ENCODE assay signal across 22 mouse cellular contexts in genomic region chr15:83601185-83601584, GRCm38 (mm10). TPM values are rescaled to one million over a fixed set of nuclear protein-coding genes. Genes with fewer than 3 reads are reported as not detected.
DNase-seq lines count a peak whose midpoint lies in the region; ATAC-seq and TF ChIP-seq lines count a peak whose summit lies in the region.
"Had no signal": no experiment of that assay in that cellular context is flagged by ENCODE, and none has a peak within 500 bp of the region (broad histone marks: within the 10 kb centered on the region; RNA-seq: fewer than 3 reads in every experiment).

No protein-coding gene starts in this region.

- H3K4me1 ChIP-seq in spleen, adult 2 months (ENCODE audit: control insufficient read depth, insufficient read depth, insufficient read length) = peaks cover 25% of the 10 kb centered on the region; the same call in 1 of the 2 replicates
- peaks cover 14 to 22% of the 10 kb centered on the region in 2 experiments for H3K4me1 ChIP-seq in liver, embryonic 14.5 days (replicated peaks; ENCODE audit: control insufficient read depth in 2 of 2, insufficient read depth in 2 of 2, low read length in 1 of 2)
- H3K4me1 ChIP-seq in forebrain, embryonic 10.5 days = no peaks in the 10 kb centered on the region; the same call in 1 of the 2 replicates
- peaks cover 5% of the 10 kb centered on the region; the same call in 1 of the 2 replicates for H3K4me1 ChIP-seq in kidney, embryonic 14.5 days (ENCODE audit: control insufficient read depth, insufficient read depth, low read length)
- H3K4me1 ChIP-seq: forebrain, embryonic 15.5 days; hindbrain, embryonic 13.5 days had no signal

- peak; percentile 34; the same call in 1 of the 2 replicates for ATAC-seq in liver, embryonic 14.5 days (ENCODE audit: insufficient read depth)
- ATAC-seq in kidney, embryonic 14.5 days (ENCODE audit: low FRiP score, low TSS enrichment) = no peak
- ATAC-seq: forebrain, embryonic 15.5 days; lung, postnatal 0 days had no signal

- H3K36me3 ChIP-seq in spleen, adult 2 months (ENCODE audit: control insufficient read depth, insufficient read depth, low read length) = no peaks in the 10 kb centered on the region
- no peaks in the 10 kb centered on the region for H3K36me3 ChIP-seq in liver, embryonic 14.5 days (replicated peaks; ENCODE audit: control insufficient read depth, insufficient read depth, low read depth)
- H3K36me3 ChIP-seq in forebrain, embryonic 10.5 days (replicated peaks) = peaks cover 18% of the 10 kb centered on the region
- no peaks in the 10 kb centered on the region for H3K36me3 ChIP-seq in kidney, embryonic 14.5 days (ENCODE audit: control insufficient read depth, insufficient read depth, low read length)
- H3K36me3 ChIP-seq: forebrain, embryonic 15.5 days; hindbrain, embryonic 13.5 days had no signal

- peak overlapping the region; percentile 17 for H3K27ac ChIP-seq in spleen, adult 2 months (ENCODE audit: insufficient read depth, low read length)
- H3K27ac ChIP-seq in liver, embryonic 14.5 days = no peak overlapping the region; the same call in 1 of the 2 replicates
- H3K27ac ChIP-seq in forebrain, embryonic 10.5 days = no peak overlapping the region
- H3K27ac ChIP-seq in kidney, embryonic 14.5 days (ENCODE audit: low read depth, low read length) = no peak overlapping the region
- H3K27ac ChIP-seq: embryonic facial prominence, embryonic 12.5 days; forebrain, embryonic 15.5 days; hindbrain, embryonic 13.5 days; left cerebral cortex, adult 2 months; stomach, postnatal 0 days had no signal

- no peaks in the 10 kb centered on the region for H3K9me3 ChIP-seq in liver, embryonic 14.5 days (ENCODE audit: control insufficient read depth, low read length)
- no peaks in the 10 kb centered on the region for H3K9me3 ChIP-seq in forebrain, embryonic 10.5 days
- H3K9me3 ChIP-seq in kidney, embryonic 14.5 days (ENCODE audit: control insufficient read depth, low read length) = no peaks in the 10 kb centered on the region
- H3K9me3 ChIP-seq: embryonic facial prominence, embryonic 12.5 days; forebrain, embryonic 15.5 days; hindbrain, embryonic 13.5 days had no signal

- peak; percentile 48 for TF ChIP-seq EP300 in liver, embryonic 14.5 days (IDR thresholded peaks at IDR 0.05; ENCODE audit: low read depth)

- no peak overlapping the region for H3K4me2 ChIP-seq in liver, embryonic 14.5 days (ENCODE audit: low read depth)
- no peak overlapping the region for H3K4me2 ChIP-seq in kidney, embryonic 14.5 days (replicated peaks; ENCODE audit: low read depth, low read length)
- H3K4me2 ChIP-seq: embryonic facial prominence, embryonic 12.5 days; forebrain, embryonic 15.5 days; hindbrain, embryonic 13.5 days had no signal

- DNase-seq in spleen, adult 2 months (ENCODE audit: low read depth in 1 of 2, low spot score in 2 of 2) = no peak
- DNase-seq in spleen, adult 18-20 months = no peak
- no peak for DNase-seq in liver, embryonic 14.5 days (ENCODE audit: low read depth in 3 of 3, low spot score in 3 of 3)
- DNase-seq in thymus, postnatal 0 days (ENCODE audit: low spot score) = peak; percentile 67
- no peak for DNase-seq in forebrain, embryonic 10.5 days (ENCODE audit: extremely low spot score, low spot score)
- DNase-seq in lung, postnatal 36 days = no peak
- DNase-seq: cerebellum, adult 8-10 months; gastrocnemius, postnatal 36 days; heart, postnatal 10 days; kidney, adult 9 months; kidney, postnatal 36 days; layer of hippocampus, adult 9-11 months; left cerebral cortex, postnatal 4 days; retina, postnatal 1 day had no signal

- TF ChIP-seq POLR2A in spleen, adult 2 months (IDR thresholded peaks at IDR 0.05; ENCODE audit: low read depth, low read length) = no peak

- WGBS in spleen, adult 2 months = 36% methylated on average over 4 of the region's 4 CpGs
- WGBS in liver, embryonic 14.5 days (ENCODE audit: insufficient replicate concordance) = 31% methylated on average over 4 of the region's 4 CpGs
- 80% methylated on average over 4 of the region's 4 CpGs for WGBS in forebrain, embryonic 10.5 days
- WGBS in kidney, embryonic 14.5 days = 60% methylated on average over 4 of the region's 4 CpGs

- H3K9ac ChIP-seq in liver, embryonic 14.5 days (replicated peaks) = peak overlapping the region; percentile 9; the same call in 1 of the 2 replicates
- H3K9ac ChIP-seq in kidney, embryonic 14.5 days (ENCODE audit: low read depth, low read length) = no peak overlapping the region
- H3K9ac ChIP-seq: embryonic facial prominence, embryonic 12.5 days; forebrain, embryonic 15.5 days; hindbrain, embryonic 13.5 days had no signal

- TF ChIP-seq CTCF in spleen, adult 2 months (IDR thresholded peaks at IDR 0.05; ENCODE audit: extremely low read depth, insufficient read depth, insufficient read length, insufficient replicate concordance) = no peak
- TF ChIP-seq CTCF in liver, embryonic 14.5 days (IDR thresholded peaks at IDR 0.05; ENCODE audit: low read depth) = no peak

- no peaks in the 10 kb centered on the region for H3K27me3 ChIP-seq in spleen, adult 2 months (ENCODE audit: control insufficient read depth, insufficient read depth, low read length)
- H3K27me3 ChIP-seq in liver, embryonic 14.5 days (ENCODE audit: control insufficient read depth, insufficient read depth, low read length) = no peaks in the 10 kb centered on the region
- H3K27me3 ChIP-seq in forebrain, embryonic 10.5 days (ENCODE audit: poor library complexity, severe bottlenecking) = no peaks in the 10 kb centered on the region
- H3K27me3 ChIP-seq in kidney, embryonic 14.5 days (ENCODE audit: control insufficient read depth, insufficient read depth, low read length) = no peaks in the 10 kb centered on the region
- H3K27me3 ChIP-seq: embryonic facial prominence, embryonic 12.5 days; forebrain, embryonic 15.5 days; hindbrain, embryonic 13.5 days had no signal

- no peak overlapping the region for H3K4me3 ChIP-seq in spleen, adult 2 months (ENCODE audit: extremely low read depth, insufficient read depth, insufficient read length)
- no peak overlapping the region for H3K4me3 ChIP-seq in liver, embryonic 14.5 days (ENCODE audit: insufficient read depth in 1 of 2, low read depth in 2 of 2, low read length in 2 of 2)
- H3K4me3 ChIP-seq in forebrain, embryonic 10.5 days = no peak overlapping the region
- no peak overlapping the region for H3K4me3 ChIP-seq in kidney, embryonic 14.5 days (ENCODE audit: low read length)
- H3K4me3 ChIP-seq: embryonic facial prominence, embryonic 12.5 days; erythroblast, embryonic 14.5 days; forebrain, embryonic 15.5 days; hindbrain, embryonic 13.5 days; left cerebral cortex, adult 2 months had no signal

RNA-seq across cellular contexts. Expression of gene Ttll12, which starts 6.2 kb away (rescaled TPM):
- polyA plus RNA-seq in spleen, adult 2 months (2012; rRNA removed) = 19.9 and 23.6 TPM in 2 replicates
- 29.9 and 32.5 TPM in 2 replicates for polyA plus RNA-seq in liver, embryonic 14.5 days (2012; rRNA removed)
- 36.2 and 43.7 TPM in 2 replicates for polyA plus RNA-seq in liver, embryonic 14.5 days (2014; fragmentation: Nextera tagmentation; extraction: Ambion mirVana)
- polyA plus RNA-seq in thymus, postnatal 0 days (2015; fragmentation: Nextera tagmentation; extraction: Ambion mirVana) = 39.1 and 39.2 TPM in 2 replicates
- 64.6 and 65.7 TPM in 2 replicates for polyA plus RNA-seq in forebrain, embryonic 10.5 days (2016; fragmentation: Nextera tagmentation; extraction: Ambion mirVana)
- 34.6 and 42.3 TPM in 2 replicates for polyA plus RNA-seq in kidney, embryonic 14.5 days (2014; fragmentation: Nextera tagmentation; extraction: Ambion mirVana)

RNA-seq across cellular contexts. Expression of gene Mcat, which starts 37.6 kb away (rescaled TPM):
- 19.1 and 20.9 TPM in 2 replicates for polyA plus RNA-seq in spleen, adult 2 months (2012; rRNA removed)
- 9.8 and 10.9 TPM in 2 replicates for polyA plus RNA-seq in liver, embryonic 14.5 days (2012; rRNA removed)
- 15.5 and 17.7 TPM in 2 replicates for polyA plus RNA-seq in liver, embryonic 14.5 days (2014; fragmentation: Nextera tagmentation; extraction: Ambion mirVana)
- polyA plus RNA-seq in thymus, postnatal 0 days (2015; fragmentation: Nextera tagmentation; extraction: Ambion mirVana) = 30.9 and 34.4 TPM in 2 replicates
- 47.2 and 48.3 TPM in 2 replicates for polyA plus RNA-seq in forebrain, embryonic 10.5 days (2016; fragmentation: Nextera tagmentation; extraction: Ambion mirVana)
- 29.3 and 43.7 TPM in 2 replicates for polyA plus RNA-seq in kidney, embryonic 14.5 days (2014; fragmentation: Nextera tagmentation; extraction: Ambion mirVana)

RNA-seq across cellular contexts. Expression of gene Tspo, which starts 37.8 kb away (rescaled TPM):
- 257 and 293 TPM in 2 replicates for polyA plus RNA-seq in spleen, adult 2 months (2012; rRNA removed)
- polyA plus RNA-seq in liver, embryonic 14.5 days (2012; rRNA removed) = 98.4 and 108 TPM in 2 replicates
- polyA plus RNA-seq in liver, embryonic 14.5 days (2014; fragmentation: Nextera tagmentation; extraction: Ambion mirVana) = 243 and 246 TPM in 2 replicates
- 295 and 320 TPM in 2 replicates for polyA plus RNA-seq in thymus, postnatal 0 days (2015; fragmentation: Nextera tagmentation; extraction: Ambion mirVana)
- polyA plus RNA-seq in forebrain, embryonic 10.5 days (2016; fragmentation: Nextera tagmentation; extraction: Ambion mirVana) = 37.9 and 40.2 TPM in 2 replicates
- polyA plus RNA-seq in kidney, embryonic 14.5 days (2014; fragmentation: Nextera tagmentation; extraction: Ambion mirVana) = 57.8 and 60.7 TPM in 2 replicates
